Mouse (Mus musculus) gastrocnemius, postnatal 14 days (tissue): Measurements from ENCODE around the gene Itga6. TPM values are rescaled to one million over a fixed set of nuclear protein-coding genes. Genes with fewer than 3 reads are reported as not detected.
"Not testable (repeated sequence)": the region's sequence is repeated elsewhere in the genome, so short reads cannot be mapped to it uniquely, and the experiment has no call there.

Experiments used
- DNase-seq: peaks from one replicate; pipeline ENCODE4 v3.0.0; 2021; ENCODE audit warnings: mixed read lengths
- intact Hi-C: fragments of 180-260 bp; cut with DNase I; formaldehyde crosslinking; loops from one replicate; pipeline ENCODE4 v1.15.1; 2025; ENCODE audit warnings: low total_unique reads
- long read RNA-seq, 2 experiments: library from polyadenylated mRNA; stranded (forward); transcript quantifications; one replicate each; pipeline ENCODE4 v2.0.0; 2021
- total RNA-seq, 2 experiments: library from RNA; stranded (reverse); gene quantifications; 2 replicates each; pipeline ENCODE4 v1.2.3; 2021

Itga6 gene
- 10 to 100 TPM; 33.2 to 40.0 TPM for total RNA-seq
- long read RNA-seq, experiment 1, full-length matches to known transcripts, result 4 of 11 reads
- long read RNA-seq, experiment 1, partial matches to known transcripts, result 7 of 11 reads
- long read RNA-seq, experiment 1, other reads (novel, unspliced or antisense), result 0 of 11 reads
- long read RNA-seq, experiment 2, full-length matches to known transcripts, result 8 of 19 reads
- long read RNA-seq, experiment 2, partial matches to known transcripts, result 11 of 19 reads
- long read RNA-seq, experiment 2, other reads (novel, unspliced or antisense), result 0 of 19 reads

DNA sequence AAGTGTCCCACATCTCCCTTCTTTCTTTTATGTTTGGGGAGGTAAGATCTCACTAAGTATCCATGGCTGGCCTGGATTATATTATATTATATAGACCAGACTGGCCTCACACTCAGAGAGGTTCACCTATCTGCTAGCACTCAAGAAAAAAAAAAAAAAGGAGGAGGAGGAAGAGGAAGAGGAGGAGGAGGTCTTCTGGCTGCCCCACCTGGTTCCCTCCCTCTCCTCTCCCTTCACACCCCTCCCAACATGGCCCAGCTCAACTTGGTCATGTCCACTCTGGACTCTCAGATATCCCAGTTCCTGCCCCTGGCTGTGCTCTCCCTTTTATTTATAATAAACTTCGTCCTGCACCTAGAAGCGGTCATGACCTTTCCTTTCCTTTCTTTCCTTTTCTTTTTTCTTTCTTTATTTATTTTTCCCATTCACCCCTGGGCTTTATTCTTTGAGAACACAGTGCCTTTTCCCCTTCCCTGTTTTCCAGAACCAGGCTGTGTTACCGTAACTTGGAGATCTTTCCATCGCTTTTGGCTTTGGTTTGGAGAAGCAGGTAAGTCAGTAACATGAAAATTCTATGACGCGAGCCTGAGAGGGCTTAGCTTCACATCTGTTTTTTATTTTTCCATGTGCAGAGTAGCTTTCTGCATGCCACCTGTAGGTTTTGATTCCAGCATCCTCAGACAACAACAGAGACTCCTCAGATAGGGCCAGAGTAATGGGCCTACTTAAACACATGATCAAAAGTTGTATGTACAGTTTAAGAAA lies at the start of gene Itga6:
Gene Itga6, plus strand, starts transcription at position 7 of the 765 bp plus-strand sequence.
- no peak for DNase-seq
- intact Hi-C loops, result no loop called here

GRCm38 (mm10) chr2:71696776-71697175 lies 48.6 kb upstream of the Itga6 start:
- DNase-seq, result no peak
- intact Hi-C loops, result no loop called here

GRCm38 (mm10) chr2:71697408-71698336 lies 47.7 kb upstream of the Itga6 start:
- no peak for DNase-seq
- intact Hi-C loops, result no loop called here

- intact Hi-C loops, result no loop called here
- no peak for DNase-seq
Measured at GRCm38 (mm10) chr2:71698366-71698765, 47.0 kb upstream of the Itga6 start.

- intact Hi-C loops, result no loop called here
- no peak for DNase-seq
Measured at GRCm38 (mm10) chr2:71698942-71699341, 46.5 kb upstream of the Itga6 start.

GRCm38 (mm10) chr2:71701341-71701740 lies 44.1 kb upstream of the Itga6 start:
- no peak for DNase-seq
- intact Hi-C loops, result no loop called here

DNA sequence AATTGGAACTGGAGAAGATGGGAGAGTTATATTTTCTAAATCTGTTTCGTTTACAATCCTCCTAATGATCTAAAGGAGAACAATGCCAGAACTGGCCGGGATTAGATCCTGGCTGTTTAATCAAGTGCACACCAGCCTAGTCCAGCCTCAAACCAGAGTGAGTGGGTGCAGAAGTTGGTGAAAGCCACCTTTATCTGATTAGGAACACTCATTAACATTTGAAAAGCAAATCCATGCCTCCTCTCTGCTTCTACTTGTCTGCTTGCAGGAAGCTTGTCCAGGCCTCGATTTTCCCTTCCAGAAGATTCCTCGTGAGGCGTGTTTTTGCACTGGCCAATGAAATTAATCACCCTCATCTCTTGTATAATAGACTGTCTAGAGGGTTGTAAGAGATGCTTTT lies 41.1 kb upstream of the Itga6 start:
- DNase-seq, result no peak
- intact Hi-C loops, result no loop called here

DNA sequence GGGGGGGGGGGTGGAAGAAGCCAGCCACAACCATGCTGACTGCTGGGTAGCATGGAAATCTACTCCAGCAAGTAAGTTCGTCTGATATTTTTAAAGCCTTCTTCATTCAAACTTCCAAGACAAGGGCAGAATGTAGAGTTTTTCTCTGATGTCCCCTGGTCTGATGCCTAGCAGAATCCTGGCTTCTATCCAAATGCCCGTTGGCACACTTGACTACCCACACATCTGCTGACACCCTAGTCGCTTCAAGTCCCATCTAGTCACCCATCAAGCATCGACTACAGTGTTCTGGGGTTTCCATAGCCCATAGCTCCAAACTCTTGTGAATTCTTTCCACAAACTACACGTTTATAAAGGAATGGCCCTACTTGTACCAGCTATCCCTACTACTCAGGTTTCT lies 36.5 kb upstream of the Itga6 start:
- intact Hi-C loops, result no loop called here
- DNase-seq, result no peak

DNA sequence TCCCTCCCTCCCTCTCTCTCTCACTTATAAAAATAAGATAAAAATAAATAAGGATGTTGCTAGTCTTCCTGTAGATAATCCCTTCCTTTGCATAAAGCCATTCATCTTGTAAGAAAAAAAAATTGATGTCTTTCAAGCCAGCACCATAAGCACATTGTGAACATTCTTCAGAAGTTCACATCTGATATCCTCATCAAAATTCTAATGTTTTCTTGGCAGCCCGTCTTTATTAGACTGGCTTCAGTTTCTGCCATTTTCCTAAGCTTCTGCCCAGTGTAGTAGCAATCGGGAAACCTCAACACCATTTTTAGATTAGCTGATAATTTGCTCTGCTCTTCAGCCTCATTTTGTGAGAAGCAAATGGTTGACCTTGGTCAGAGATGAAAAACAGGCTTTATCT lies 33.8 kb upstream of the Itga6 start:
- intact Hi-C loops, result no loop called here

GRCm38 (mm10) chr2:71714416-71714815 lies 31.0 kb upstream of the Itga6 start:
- no peak for DNase-seq
- intact Hi-C loops, result no loop called here

More for the DNA sequence above, 33.8 kb upstream of the Itga6 start:
- no peak for DNase-seq

GRCm38 (mm10) chr2:71719005-71719386 lies 26.4 kb upstream of the Itga6 start:
- intact Hi-C loops, result no loop called here
- no peak for DNase-seq

DNA sequence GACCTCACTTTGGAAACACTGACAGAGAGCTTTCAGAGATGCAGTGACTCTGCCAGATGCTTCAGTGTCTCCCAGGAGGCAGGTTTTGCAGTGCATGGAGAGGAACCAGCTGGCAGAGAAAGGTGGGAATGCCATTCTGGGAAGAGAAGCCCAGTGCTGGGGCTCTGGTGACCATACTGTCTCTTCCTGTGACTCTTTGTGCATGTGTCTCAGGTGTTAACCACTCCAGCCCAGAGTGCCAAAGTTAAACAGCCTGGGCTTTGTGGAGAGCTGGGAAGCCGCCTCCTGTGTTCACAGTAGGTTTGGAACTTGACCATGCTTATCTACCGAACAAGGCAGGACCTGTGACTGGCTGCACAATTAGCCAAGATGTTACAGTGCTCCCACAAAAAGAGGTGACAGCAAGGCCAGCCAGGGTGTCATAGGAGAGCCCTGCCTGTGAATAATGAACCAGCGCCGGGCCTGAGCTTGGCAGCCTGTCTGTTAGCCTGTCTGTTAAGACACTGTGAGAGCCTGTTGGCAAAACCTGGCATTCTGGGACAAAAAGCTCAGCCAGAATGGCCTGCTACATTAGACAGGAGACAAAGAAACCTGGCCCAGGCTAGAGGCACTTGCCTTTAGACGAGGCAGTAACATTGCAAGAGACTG lies 25.9 kb upstream of the Itga6 start:
- peak; percentile 15 for DNase-seq
- intact Hi-C loops, result no loop called here

DNA sequence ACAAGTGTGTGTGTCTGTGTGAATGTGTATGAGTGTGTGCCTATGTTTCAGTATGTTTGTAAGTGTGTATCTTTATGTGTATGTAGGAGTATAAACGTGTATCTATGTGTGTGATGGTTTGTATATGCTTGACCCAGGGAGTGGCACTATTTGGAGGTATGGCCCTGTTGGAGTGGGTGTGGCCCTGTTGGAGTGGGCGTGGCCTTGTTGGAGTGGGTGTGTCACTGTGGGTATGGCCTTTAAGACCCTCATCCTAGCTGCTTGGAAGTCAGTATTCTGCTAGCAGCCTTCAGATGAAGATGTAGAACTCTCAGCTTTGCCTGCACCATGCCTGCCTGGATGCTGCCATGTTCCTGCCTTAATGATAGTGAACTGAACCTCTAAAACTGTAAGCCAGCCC lies 24.9 kb upstream of the Itga6 start:
- intact Hi-C loops, DNase-seq: not testable (repeated sequence)

- intact Hi-C loops, result no loop called here
Measured at GRCm38 (mm10) chr2:71722913-71723312, 22.5 kb upstream of the Itga6 start.

DNA sequence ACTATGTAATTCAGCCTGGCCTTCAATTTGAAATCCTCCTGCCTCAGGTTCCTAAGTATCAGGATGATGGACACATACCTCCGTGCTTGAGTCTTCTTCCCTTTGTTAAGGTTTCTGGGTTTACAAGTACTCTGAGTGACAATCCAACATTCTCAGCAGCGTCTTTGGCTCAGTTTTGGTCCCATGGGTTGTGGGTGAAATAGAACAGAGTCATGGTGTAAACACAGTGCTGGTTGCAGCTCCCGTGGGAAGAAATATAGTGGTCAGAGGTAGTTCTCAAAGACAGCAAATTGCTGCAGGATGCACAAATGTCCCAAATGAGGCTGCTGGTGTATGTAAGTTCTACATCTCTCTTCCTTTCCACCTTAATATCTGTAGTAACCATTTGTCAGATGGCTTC lies 21.8 kb upstream of the Itga6 start:
- no peak for DNase-seq
- intact Hi-C loops, result no loop called here

More at GRCm38 (mm10) chr2:71722913-71723312, 22.5 kb upstream of the Itga6 start:
- DNase-seq, result no peak

DNA sequence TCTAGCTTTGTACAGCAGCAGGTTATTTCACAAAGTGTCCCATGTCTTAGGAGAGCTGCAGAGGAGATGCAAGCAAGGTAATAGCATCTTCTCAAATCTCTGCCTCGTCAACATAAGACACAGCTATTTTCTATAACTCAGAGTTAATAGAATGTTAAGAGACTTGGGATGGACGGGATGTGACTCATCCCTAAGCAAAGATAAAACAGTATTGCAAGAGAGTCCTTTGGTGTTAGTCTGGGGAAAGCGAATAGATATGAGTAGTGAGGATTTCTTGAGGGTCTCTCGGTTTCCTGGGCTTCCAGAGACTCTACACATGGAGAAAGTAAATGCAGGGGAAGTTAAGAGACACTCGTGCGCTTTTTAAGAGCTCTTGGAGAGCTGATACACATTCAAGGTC lies 21.4 kb upstream of the Itga6 start:
- intact Hi-C loops, result no loop called here
- DNase-seq, result no peak

DNA sequence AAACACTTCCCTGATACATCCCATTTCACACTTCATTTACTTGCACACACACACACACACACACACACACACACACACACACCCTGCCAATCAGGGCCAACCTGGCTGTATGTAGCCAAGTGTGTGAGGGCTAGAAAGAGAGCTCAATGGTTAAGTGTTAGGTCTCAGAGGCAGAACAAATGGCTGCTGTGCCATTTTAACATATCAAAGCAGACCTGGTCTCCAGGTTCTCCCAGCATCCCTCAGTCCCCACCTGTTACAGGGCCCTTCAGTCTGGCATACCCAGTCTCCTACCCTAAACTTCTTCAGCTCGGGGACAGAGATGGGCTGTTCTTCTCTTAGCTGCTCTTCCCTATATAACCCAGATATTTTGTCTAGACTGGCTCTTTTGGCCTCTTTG lies 20.0 kb upstream of the Itga6 start:
- DNase-seq, result no peak
- intact Hi-C loops, result no loop called here

DNA sequence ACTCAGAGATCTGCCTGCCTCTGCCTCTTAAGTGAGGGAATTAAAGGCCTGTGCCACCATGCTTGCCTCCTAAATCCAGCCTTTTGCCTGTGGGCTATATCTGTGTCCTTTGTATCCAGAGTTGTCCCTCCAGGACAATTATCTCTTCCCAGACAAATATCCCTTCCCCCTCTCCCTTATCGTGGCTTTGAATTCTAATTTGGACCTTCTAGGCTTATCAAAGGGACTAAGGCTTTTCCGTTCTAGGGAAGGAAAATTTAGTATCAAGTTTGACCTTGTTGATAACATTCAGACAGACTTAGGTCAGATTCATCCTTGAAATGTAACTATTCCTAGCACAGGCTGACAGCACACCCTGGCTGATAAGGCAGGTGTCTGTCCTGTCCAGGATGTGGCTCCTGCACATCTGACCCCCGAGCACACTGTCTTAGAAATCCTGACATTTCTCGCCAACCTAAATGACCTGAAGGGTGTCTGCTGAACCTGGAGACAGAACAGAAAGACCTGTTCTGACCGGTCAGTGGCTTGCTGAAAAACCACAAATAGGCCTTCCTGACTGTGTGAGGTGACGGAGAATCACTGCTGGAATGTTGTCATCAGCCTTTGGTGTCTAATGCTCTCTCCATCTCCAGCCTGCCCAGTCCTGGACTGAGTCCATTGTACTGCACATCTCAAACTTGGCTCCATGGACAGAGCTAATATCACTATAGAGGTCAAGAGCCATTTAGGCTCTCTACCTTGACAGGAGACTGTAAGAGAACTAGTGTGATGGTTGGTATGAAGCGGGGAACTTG lies 18.3 kb upstream of the Itga6 start:
- intact Hi-C loops, result no loop called here
- no peak for DNase-seq

- DNase-seq, result no peak
- intact Hi-C loops, result no loop called here
Measured at GRCm38 (mm10) chr2:71728341-71728740, 17.1 kb upstream of the Itga6 start.
